Mouse (Mus musculus) kidney, adult 2 months (tissue): ENCODE measurements at regions not wholly inside any gene's neighbourhood (a gene's known extent, or its start where the extent isn't known, plus 50 kb on each side); places are given as distances from the start of the nearest gene placed in this dataset.

Experiments
- DNase-seq: peaks from one replicate; pipeline ENCODE4 v3.0.0; 2021
- H3K27ac ChIP-seq: fragments of 200-500 bp; 2 replicates; pipeline ENCODE4 v1.5.1; 2012; ENCODE audit warnings: low read depth, low read length, control low read depth, inconsistent platforms; ENCODE audit not compliant: insufficient read depth
- H3K27me3 ChIP-seq: fragments of 200-500 bp; replicated peaks from 2 replicates; pipeline ENCODE4 v1.6.1; 2012; ENCODE audit warnings: mild to moderate bottlenecking, moderate library complexity, low read length, inconsistent platforms; ENCODE audit not compliant: control insufficient read depth, insufficient read depth
- H3K36me3 ChIP-seq: fragments of 200-500 bp; 2 replicates; pipeline ENCODE4 v1.6.1; 2012; ENCODE audit warnings: mild to moderate bottlenecking, moderate library complexity, low read length, inconsistent platforms; ENCODE audit not compliant: control insufficient read depth, insufficient read depth
- H3K4me1 ChIP-seq: fragments of 200-500 bp; 2 replicates; pipeline ENCODE4 v1.6.1; 2011; ENCODE audit warnings: low read length; ENCODE audit not compliant: control insufficient read depth, insufficient read depth
- H3K4me3 ChIP-seq: fragments of 200-500 bp; 2 replicates; pipeline ENCODE4 v1.5.1; 2011; ENCODE audit warnings: mild to moderate bottlenecking, low read depth, low read length, control low read depth; ENCODE audit not compliant: insufficient read depth
- CTCF ChIP-seq: fragments of 200-500 bp; conservative IDR thresholded peaks from 2 replicates; pipeline ENCODE4 v1.5.1; 2011; ENCODE audit warnings: low read depth, mild to moderate bottlenecking, control low read depth, low read length, moderate library complexity, mixed read lengths; ENCODE audit not compliant: insufficient read depth, insufficient read length
- POLR2A ChIP-seq: fragments of 200-500 bp; IDR thresholded peaks from one replicate; pipeline ENCODE4 v1.6.1; 2011; ENCODE audit warnings: low read depth, low read length, control low read depth
- WGBS: fragments of 180-500 bp; shearing (Covaris S2); methylation state at CpG from one replicate; pipeline ENCODE4 v1.1.7; 2018; 5-methylcytosine and 5-hydroxymethylcytosine counted together

GRCm38 (mm10) chr2:21963343-21964026 is 263.8 kb upstream of the Myo3a start:
- Histone ChIP-seq H3K4me1 (no peaks in the 10 kb centered on the region), H3K27ac (no peak overlapping the region), H3K27me3 (no peaks in the 10 kb centered on the region; the same call in 1 of the 2 replicates), H3K36me3 (no peaks in the 10 kb centered on the region), H3K4me3 (no peak overlapping the region)
- 12% methylated on average over 7 of the region's 7 CpGs for whole genome bisulfite sequencing
- no peak for DNase-seq
- TF ChIP-seq CTCF (no peak), POLR2A (no peak)

GRCm38 (mm10) chr2:21964027-21964605 is 263.2 kb upstream of the Myo3a start:
- DNase-seq: no peak
- no peak overlapping the region for H3K27ac ChIP-seq
- no peak overlapping the region for H3K4me3 ChIP-seq
- H3K36me3 ChIP-seq: no peaks in the 10 kb centered on the region
- H3K27me3 ChIP-seq: no peaks in the 10 kb centered on the region; the same call in 1 of the 2 replicates
- TF ChIP-seq POLR2A: no peak
- TF ChIP-seq CTCF: no peak
- WGBS: 3% methylated on average over 10 of the region's 10 CpGs
- H3K4me1 ChIP-seq: no peaks in the 10 kb centered on the region

- Histone ChIP-seq H3K4me3 (no peak overlapping the region), H3K27ac (no peak overlapping the region), H3K4me1 (no peaks in the 10 kb centered on the region), H3K27me3 (no peaks in the 10 kb centered on the region), H3K36me3 (no peaks in the 10 kb centered on the region)
- no peak for TF ChIP-seq CTCF
- TF ChIP-seq POLR2A: no peak
- 57% methylated on average over 1 of the region's 1 CpGs for WGBS
- no peak for DNase-seq
Observed at GRCm38 (mm10) chr2:21970774-21971406, 256.4 kb upstream of the Myo3a start.

- no peaks in the 10 kb centered on the region for H3K27me3 ChIP-seq
- no peaks in the 10 kb centered on the region for H3K4me1 ChIP-seq
- 75% methylated on average over 3 of the region's 3 CpGs for whole genome bisulfite sequencing
- H3K4me3 ChIP-seq: no peak overlapping the region
- no peak for DNase-seq
- TF ChIP-seq POLR2A (no peak), CTCF (no peak)
- H3K36me3 ChIP-seq: no peaks in the 10 kb centered on the region
- no peak overlapping the region for H3K27ac ChIP-seq
Observed at GRCm38 (mm10) chr2:21974599-21974998, 252.7 kb upstream of the Myo3a start.

GRCm38 (mm10) chr2:21975547-21975946 is 251.8 kb upstream of the Myo3a start:
- Histone ChIP-seq H3K27ac (no peak overlapping the region), H3K4me3 (no peak overlapping the region), H3K27me3 (no peaks in the 10 kb centered on the region), H3K4me1 (no peaks in the 10 kb centered on the region), H3K36me3 (no peaks in the 10 kb centered on the region)
- DNase-seq: no peak
- WGBS: 26% methylated on average over 1 of the region's 1 CpGs
- no peak for TF ChIP-seq POLR2A
- TF ChIP-seq CTCF: no peak

GRCm38 (mm10) chr2:21976337-21976736 is 251.0 kb upstream of the Myo3a start:
- H3K36me3 ChIP-seq: no peaks in the 10 kb centered on the region
- no peaks in the 10 kb centered on the region for H3K27me3 ChIP-seq
- no peak overlapping the region for H3K4me3 ChIP-seq
- no peaks in the 10 kb centered on the region for H3K4me1 ChIP-seq
- TF ChIP-seq POLR2A: no peak
- no peak for TF ChIP-seq CTCF
- DNase-seq: no peak
- H3K27ac ChIP-seq: no peak overlapping the region

GRCm38 (mm10) chr2:21976831-21977230 is 250.5 kb upstream of the Myo3a start:
- 80% methylated on average over 2 of the region's 2 CpGs for WGBS
- Histone ChIP-seq H3K4me3 (no peak overlapping the region), H3K27me3 (no peaks in the 10 kb centered on the region), H3K4me1 (no peaks in the 10 kb centered on the region), H3K27ac (no peak overlapping the region), H3K36me3 (no peaks in the 10 kb centered on the region)
- TF ChIP-seq CTCF: no peak
- TF ChIP-seq POLR2A: no peak
- DNase-seq: no peak
